Mouse (Mus musculus) heart, embryonic 10.5 days (tissue): Measurements from ENCODE around the gene N4bp2l2. TPM values are rescaled to one million over a fixed set of nuclear protein-coding genes. Genes with fewer than 3 reads are reported as not detected.
"Not testable (repeated sequence)": the region's sequence is repeated elsewhere in the genome, so short reads cannot be mapped to it uniquely, and the experiment has no call there.

ENCODE experiments used
- DNase-seq: peaks from one replicate; pipeline ENCODE4 v3.0.0-alpha.2; 2017; ENCODE audit warnings: low spot score
- H3K27ac ChIP-seq: fragments of 300-500 bp; sonication (generic); 2 replicates; pipeline ENCODE4 v1.5.1; 2016; ENCODE audit warnings: mild to moderate bottlenecking
- H3K27me3 ChIP-seq: fragments of 300-500 bp; sonication (generic); 2 replicates; pipeline ENCODE4 v1.6.1; 2016; ENCODE audit warnings: mild to moderate bottlenecking; ENCODE audit not compliant: poor library complexity, insufficient read depth, severe bottlenecking
- H3K36me3 ChIP-seq: fragments of 300-500 bp; sonication (generic); 2 replicates; pipeline ENCODE4 v1.6.1; 2016; ENCODE audit warnings: mild to moderate bottlenecking, moderate library complexity
- H3K4me1 ChIP-seq: fragments of 300-500 bp; sonication (generic); 2 replicates; pipeline ENCODE4 v1.6.1; 2016; ENCODE audit warnings: mild to moderate bottlenecking
- H3K4me3 ChIP-seq: fragments of 300-500 bp; sonication (generic); 2 replicates; pipeline ENCODE4 v1.5.1; 2016; ENCODE audit warnings: mild to moderate bottlenecking, moderate library complexity
- H3K9me3 ChIP-seq: fragments of 300-500 bp; sonication (generic); 2 replicates; pipeline ENCODE4 v1.6.1; 2016; ENCODE audit warnings: mild to moderate bottlenecking, moderate library complexity
- WGBS: fragments of 180-500 bp; shearing (Covaris S2); methylation state at CpG from one replicate; pipeline ENCODE4 v1.1.7; 2016; 5-methylcytosine and 5-hydroxymethylcytosine counted together
- polyA plus RNA-seq: library from polyadenylated mRNA; unstranded; fragments of >200 nt; fragmentation: Nextera tagmentation; extraction: Ambion mirVana; gene quantifications from 2 replicates; pipeline ENCODE4 v1.2.1, GENCODE M21; 2016

Gene N4bp2l2
- 37.5 and 39.8 TPM in 2 replicates for polyA plus RNA-seq

GRCm38 (mm10) chr5:150666133-150666739 is at the start of gene N4bp2l2:
TSS of gene N4bp2l2 (minus strand) at chr5:150666183.
- H3K36me3 ChIP-seq: peaks cover 11% of the 10 kb centered on the region
- H3K9me3 ChIP-seq, H3K27me3 ChIP-seq, H3K4me1 ChIP-seq, DNase-seq: not testable (repeated sequence)
- 91% methylated on average over 9 of the region's 9 CpGs for WGBS
- peak within 1 kb of the TSS; percentile 96 for H3K4me3 ChIP-seq
- peak within 1 kb of the TSS; percentile 96 for H3K27ac ChIP-seq

GRCm38 (mm10) chr5:150713431-150713830 is 47.4 kb upstream of the N4bp2l2 start:
- no peak overlapping the region for H3K27ac ChIP-seq
- H3K4me1 ChIP-seq: peaks cover 25% of the 10 kb centered on the region
- no peak overlapping the region for H3K4me3 ChIP-seq
- DNase-seq: no peak
- no peaks in the 10 kb centered on the region for H3K9me3 ChIP-seq
- no peaks in the 10 kb centered on the region for H3K36me3 ChIP-seq
- no peaks in the 10 kb centered on the region for H3K27me3 ChIP-seq

GRCm38 (mm10) chr5:150711503-150711902 is 45.5 kb upstream of the N4bp2l2 start:
- Histone ChIP-seq H3K27ac (peak overlapping the region; percentile 29; the same call in 1 of the 2 replicates), H3K27me3 (no peaks in the 10 kb centered on the region), H3K4me3 (no peak overlapping the region), H3K36me3 (no peaks in the 10 kb centered on the region), H3K9me3 (no peaks in the 10 kb centered on the region), H3K4me1 (peaks cover 28% of the 10 kb centered on the region)
- no peak for DNase-seq
- 79% methylated on average over 4 of the region's 4 CpGs for WGBS

GRCm38 (mm10) chr5:150707181-150707580 is 41.2 kb upstream of the N4bp2l2 start:
- not testable (repeated sequence) for H3K27ac ChIP-seq, H3K9me3 ChIP-seq, DNase-seq, H3K4me3 ChIP-seq, H3K27me3 ChIP-seq, H3K36me3 ChIP-seq
- WGBS: 88% methylated on average over 3 of the region's 3 CpGs
- H3K4me1 ChIP-seq: peaks cover 25% of the 10 kb centered on the region

GRCm38 (mm10) chr5:150706651-150707050 is 40.7 kb upstream of the N4bp2l2 start:
- H3K27ac ChIP-seq, H3K27me3 ChIP-seq, H3K4me3 ChIP-seq, DNase-seq, H3K9me3 ChIP-seq, H3K36me3 ChIP-seq: not testable (repeated sequence)
- WGBS: 80% methylated on average over 1 of the region's 1 CpGs
- H3K4me1 ChIP-seq: peaks cover 25% of the 10 kb centered on the region

GRCm38 (mm10) chr5:150702714-150703113 is 36.7 kb upstream of the N4bp2l2 start:
- WGBS: 72% methylated on average over 2 of the region's 2 CpGs
- Histone ChIP-seq H3K9me3 (no peaks in the 10 kb centered on the region), H3K4me1 (peaks cover 8% of the 10 kb centered on the region; the same call in 1 of the 2 replicates), H3K27ac (no peak overlapping the region), H3K4me3 (no peak overlapping the region), H3K36me3 (0 out of 2 replicates have a peak, but pooled peaks cover 3% of the 10 kb centered on the region), H3K27me3 (no peaks in the 10 kb centered on the region)
- DNase-seq: no peak

GRCm38 (mm10) chr5:150693277-150693676 is 27.3 kb upstream of the N4bp2l2 start:
- Histone ChIP-seq H3K27ac (no peak overlapping the region), H3K36me3 (peaks cover 10% of the 10 kb centered on the region), H3K27me3 (no peaks in the 10 kb centered on the region), H3K4me1 (no peaks in the 10 kb centered on the region), H3K9me3 (no peaks in the 10 kb centered on the region), H3K4me3 (no peak overlapping the region)
- 91% methylated on average over 2 of the region's 2 CpGs for WGBS
- no peak for DNase-seq

GRCm38 (mm10) chr5:150690685-150691084 is 24.7 kb upstream of the N4bp2l2 start:
- no peak for DNase-seq
- H3K27me3 ChIP-seq: no peaks in the 10 kb centered on the region
- H3K4me1 ChIP-seq: no peaks in the 10 kb centered on the region
- no peak overlapping the region for H3K4me3 ChIP-seq
- no peak overlapping the region for H3K27ac ChIP-seq
- H3K9me3 ChIP-seq: no peaks in the 10 kb centered on the region
- H3K36me3 ChIP-seq: peaks cover 7% of the 10 kb centered on the region

GRCm38 (mm10) chr5:150682862-150683261 is 16.9 kb upstream of the N4bp2l2 start:
- H3K4me3 ChIP-seq: not testable (repeated sequence)

GRCm38 (mm10) chr5:150674866-150675265 is 8.9 kb upstream of the N4bp2l2 start:
- Histone ChIP-seq H3K9me3 (no peaks in the 10 kb centered on the region), H3K36me3 (no peaks in the 10 kb centered on the region), H3K27ac (peak overlapping the region; percentile 99), H3K4me3 (peak overlapping the region; percentile 93), H3K27me3 (no peaks in the 10 kb centered on the region), H3K4me1 (peaks cover 8% of the 10 kb centered on the region; the same call in 1 of the 2 replicates)
- WGBS: 51% methylated on average over 6 of the region's 6 CpGs
- no peak for DNase-seq

More at GRCm38 (mm10) chr5:150682862-150683261, 16.9 kb upstream of the N4bp2l2 start:
- not testable (repeated sequence) for H3K4me1 ChIP-seq, H3K27ac ChIP-seq, DNase-seq, H3K36me3 ChIP-seq, H3K9me3 ChIP-seq, H3K27me3 ChIP-seq
- WGBS: 91% methylated on average over 6 of the region's 6 CpGs

- under 1% methylated on average over 46 of the region's 91 CpGs for WGBS
- DNase-seq: peak; percentile 79
- Histone ChIP-seq H3K27ac (peak overlapping the region; percentile 99), H3K9me3 (no peaks in the 10 kb centered on the region), H3K4me1 (peaks cover 8% of the 10 kb centered on the region; the same call in 1 of the 2 replicates), H3K4me3 (peak overlapping the region; percentile 93), H3K27me3 (no peaks in the 10 kb centered on the region), H3K36me3 (no peaks in the 10 kb centered on the region)
Measured at GRCm38 (mm10) chr5:150673880-150674621, 8.1 kb upstream of the N4bp2l2 start.

GRCm38 (mm10) chr5:150673153-150673835 is 7.3 kb upstream of the N4bp2l2 start, which contains the start of gene Pds5b:
TSS of gene Pds5b (plus strand) at chr5:150673739.
- peak; percentile 97 for DNase-seq
- Histone ChIP-seq H3K4me3 (peak within 1 kb of the TSS; percentile 93), H3K27me3 (no peaks in the 10 kb centered on the region), H3K36me3 (no peaks in the 10 kb centered on the region), H3K4me1 (peaks cover 8% of the 10 kb centered on the region; the same call in 1 of the 2 replicates), H3K27ac (peak within 1 kb of the TSS; percentile 99), H3K9me3 (no peaks in the 10 kb centered on the region)
- WGBS: 13% methylated on average over 47 of the region's 49 CpGs

GRCm38 (mm10) chr5:150672343-150672742 is 6.4 kb upstream of the N4bp2l2 start:
- DNase-seq: no peak
- Histone ChIP-seq H3K9me3 (no peaks in the 10 kb centered on the region), H3K27me3 (no peaks in the 10 kb centered on the region), H3K4me1 (peaks cover 8% of the 10 kb centered on the region; the same call in 1 of the 2 replicates), H3K4me3 (no peak overlapping the region), H3K27ac (no peak overlapping the region), H3K36me3 (no peaks in the 10 kb centered on the region)
- 89% methylated on average over 7 of the region's 7 CpGs for WGBS
